Mouse (Mus musculus) midbrain, embryonic 13.5 days (tissue): ENCODE data around the gene Gata3. TPM values are rescaled to one million over a fixed set of nuclear protein-coding genes. Genes with fewer than 3 reads are reported as not detected.

Experiments
- ATAC-seq: fragments of 200-750 bp; cut with Nextera tagmentation; 2 replicates; pipeline ENCODE4 v1.8.0; 2017; ENCODE audit warnings: mild to moderate bottlenecking, moderate TSS enrichment, moderate library complexity
- H3K27ac ChIP-seq: fragments of 300-500 bp; sonication (generic); 2 replicates; pipeline ENCODE4 v1.5.1; 2015; ENCODE audit warnings: inconsistent platforms, mild to moderate bottlenecking, moderate library complexity
- H3K27me3 ChIP-seq: fragments of 300-500 bp; sonication (generic); 2 replicates; pipeline ENCODE4 v1.6.1; 2015; ENCODE audit warnings: mild to moderate bottlenecking, inconsistent platforms
- H3K36me3 ChIP-seq: fragments of 300-500 bp; sonication (generic); 2 replicates; pipeline ENCODE4 v1.6.1; 2015; ENCODE audit warnings: mild to moderate bottlenecking, inconsistent platforms
- H3K4me1 ChIP-seq: fragments of 300-500 bp; sonication (generic); replicated peaks from 2 replicates; pipeline ENCODE4 v1.6.1; 2015; ENCODE audit warnings: inconsistent platforms
- H3K4me2 ChIP-seq: fragments of 300-500 bp; sonication (generic); replicated peaks from 2 replicates; pipeline ENCODE4 v1.6.1; 2015; ENCODE audit warnings: moderate library complexity, mild to moderate bottlenecking, inconsistent platforms
- H3K4me3 ChIP-seq: fragments of 300-500 bp; sonication (generic); replicated peaks from 2 replicates; pipeline ENCODE4 v1.5.1; 2015; ENCODE audit warnings: mild to moderate bottlenecking, inconsistent platforms
- H3K9ac ChIP-seq: fragments of 300-500 bp; sonication (generic); replicated peaks from 2 replicates; pipeline ENCODE4 v1.6.1; 2015; ENCODE audit warnings: mild to moderate bottlenecking, inconsistent platforms
- H3K9me3 ChIP-seq: fragments of 300-500 bp; sonication (generic); 2 replicates; pipeline ENCODE4 v1.6.1; 2016; ENCODE audit warnings: mild to moderate bottlenecking, inconsistent platforms
- WGBS: fragments of 180-500 bp; shearing (Covaris S2); methylation state at CpG from one replicate; pipeline ENCODE4 v1.1.7; 2015; 5-methylcytosine and 5-hydroxymethylcytosine counted together
- polyA plus RNA-seq: library from polyadenylated mRNA; unstranded; fragments of >200 nt; fragmentation: Nextera tagmentation; extraction: Ambion mirVana; gene quantifications from 2 replicates; pipeline ENCODE4 v1.2.1, GENCODE M21; 2015

Gata3 gene
- polyA plus RNA-seq, 1 experiment from 2014 or later: 119 TPM

DNA sequence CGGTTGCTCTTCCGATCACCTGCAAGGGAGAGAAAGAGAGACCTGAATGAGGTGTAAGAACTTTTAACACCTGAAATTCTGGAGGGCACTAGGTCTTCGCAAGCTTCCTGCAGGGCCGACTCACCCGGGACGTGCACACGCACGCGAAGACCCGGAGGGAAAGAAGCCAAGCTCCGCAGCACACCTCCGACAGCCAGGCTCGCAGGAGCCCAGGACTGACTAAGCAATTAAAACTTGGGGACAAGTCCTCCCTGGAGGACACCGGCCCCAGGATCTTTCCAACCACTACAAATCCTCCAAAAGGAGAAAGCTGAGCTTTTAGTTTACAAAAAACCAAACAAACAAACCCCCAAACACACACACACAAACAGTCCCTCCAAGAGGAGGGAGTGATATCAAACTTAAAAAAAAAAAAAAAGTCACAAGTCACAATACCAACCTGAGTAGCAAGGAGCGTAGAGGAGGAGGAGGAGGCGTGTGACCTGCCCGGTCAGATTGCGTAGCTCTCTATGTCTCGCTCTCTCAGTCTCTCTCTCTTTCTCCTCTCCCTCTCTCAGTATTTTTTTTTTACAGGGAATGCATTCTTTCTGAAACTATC is 11.8 kb downstream of the Gata3 start:
- no peaks in the 10 kb centered on the region; the same call in 1 of the 2 replicates for H3K36me3 ChIP-seq
- no peaks in the 10 kb centered on the region for H3K9me3 ChIP-seq
- whole genome bisulfite sequencing: under 1% methylated on average over 18 of the region's 19 CpGs
- peak overlapping the region; percentile 86 for H3K27ac ChIP-seq
- peak overlapping the region; percentile 80 for H3K9ac ChIP-seq
- peak overlapping the region; percentile 68 for H3K4me2 ChIP-seq
- H3K27me3 ChIP-seq: peaks cover 95% of the 10 kb centered on the region
- H3K4me3 ChIP-seq: peak overlapping the region; percentile 48
- no peak for ATAC-seq
- H3K4me1 ChIP-seq: peaks cover 42% of the 10 kb centered on the region

DNA sequence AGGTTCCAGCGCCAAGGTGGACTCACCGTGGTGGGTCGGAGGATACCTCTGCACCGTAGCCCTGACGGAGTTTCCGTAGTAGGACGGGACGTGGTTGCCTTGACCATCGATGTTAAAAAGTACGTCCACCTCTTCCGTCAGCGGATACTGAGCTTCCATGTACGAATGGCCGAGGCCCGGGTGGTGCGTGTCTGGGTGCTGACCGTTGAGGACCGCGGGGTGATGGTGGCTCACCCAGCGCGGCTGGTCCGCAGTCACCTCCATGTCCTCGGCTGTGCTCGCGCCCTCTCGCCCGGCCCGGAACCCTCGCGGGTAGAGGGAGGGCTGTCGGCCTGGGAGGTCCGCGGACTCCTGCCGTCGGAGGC is 12.5 kb downstream of the Gata3 start:
- H3K27ac ChIP-seq: peak overlapping the region; percentile 86
- no peak for ATAC-seq
- under 1% methylated on average over 35 of the region's 35 CpGs for WGBS
- no peaks in the 10 kb centered on the region for H3K9me3 ChIP-seq
- H3K4me1 ChIP-seq: peaks cover 44% of the 10 kb centered on the region
- H3K27me3 ChIP-seq: peaks cover 99% of the 10 kb centered on the region
- H3K36me3 ChIP-seq: no peaks in the 10 kb centered on the region; the same call in 1 of the 2 replicates
- peak overlapping the region; percentile 68 for H3K4me2 ChIP-seq
- H3K4me3 ChIP-seq: peak overlapping the region; percentile 48
- H3K9ac ChIP-seq: peak overlapping the region; percentile 80

DNA sequence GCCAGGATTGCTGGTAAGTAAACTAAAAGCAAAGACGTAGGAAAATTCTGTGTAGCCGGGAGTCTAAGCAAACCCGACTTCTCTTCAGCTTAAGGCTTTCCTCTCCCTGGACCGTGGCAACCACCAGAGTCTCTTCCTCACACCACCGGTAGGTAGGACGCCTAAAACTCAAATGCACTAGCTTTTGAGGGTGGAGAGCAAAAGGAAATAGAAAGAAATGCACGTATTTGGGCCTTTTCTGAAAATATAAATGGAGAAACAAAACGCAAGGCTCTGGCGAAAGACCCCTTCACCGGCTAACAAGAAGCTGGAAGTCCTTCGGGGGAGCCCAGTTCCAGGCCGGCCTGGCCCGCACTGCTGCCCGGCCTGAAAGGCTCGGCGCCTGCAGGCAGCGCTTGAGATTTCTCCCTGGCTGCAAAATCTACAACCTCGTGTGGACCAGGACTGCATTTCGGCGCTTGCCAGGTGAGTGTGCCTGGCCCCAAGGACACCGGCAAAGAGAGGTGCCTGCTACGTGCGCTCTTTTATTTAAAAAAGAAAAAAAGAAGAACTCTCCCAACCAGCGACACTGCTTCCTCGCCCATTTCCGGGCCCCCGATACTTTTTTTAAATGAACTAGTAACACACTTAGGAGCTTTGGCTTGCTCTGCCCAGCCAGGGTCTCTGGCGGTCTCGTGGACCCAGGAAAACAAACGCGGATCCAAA is 13.1 kb downstream of the Gata3 start:
- no peaks in the 10 kb centered on the region; the same call in 1 of the 2 replicates for H3K36me3 ChIP-seq
- H3K9me3 ChIP-seq: no peaks in the 10 kb centered on the region
- peaks cover 99% of the 10 kb centered on the region for H3K27me3 ChIP-seq
- H3K9ac ChIP-seq: peak overlapping the region; percentile 80
- H3K4me1 ChIP-seq: peaks cover 43% of the 10 kb centered on the region
- H3K27ac ChIP-seq: peak overlapping the region; percentile 86
- no peak for ATAC-seq
- peak overlapping the region; percentile 68 for H3K4me2 ChIP-seq
- H3K4me3 ChIP-seq: peak overlapping the region; percentile 48
- WGBS: 1% methylated on average over 31 of the region's 31 CpGs

GRCm38 (mm10) chr2:9875676-9876357 is 14.0 kb downstream of the Gata3 start:
- Histone ChIP-seq H3K4me3 (peak overlapping the region; percentile 48), H3K9me3 (no peaks in the 10 kb centered on the region)

DNA sequence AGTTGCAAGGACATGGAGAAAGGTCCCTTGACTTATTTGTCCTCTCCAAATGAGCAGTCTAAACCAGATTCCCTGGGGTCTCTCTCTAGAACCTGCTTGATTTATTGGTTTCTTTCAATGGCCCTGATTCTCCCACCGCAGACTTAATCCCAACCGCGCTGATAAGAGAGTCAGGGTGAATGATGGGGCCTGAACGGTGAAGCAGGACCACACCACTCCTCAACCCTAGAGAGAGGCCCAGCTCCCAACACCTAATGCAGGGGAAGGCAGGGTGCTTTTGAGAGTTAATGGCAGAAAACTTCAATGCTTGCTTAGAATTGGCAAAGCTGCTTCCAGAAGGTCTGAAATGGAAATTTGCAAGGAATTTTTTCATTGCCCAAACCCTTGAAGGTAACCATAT is 14.6 kb downstream of the Gata3 start:
- H3K4me2 ChIP-seq: peak overlapping the region; percentile 68
- peaks cover 40% of the 10 kb centered on the region for H3K4me1 ChIP-seq
- peak overlapping the region; percentile 48 for H3K4me3 ChIP-seq
- 5% methylated on average over 4 of the region's 4 CpGs for WGBS
- peaks cover 99% of the 10 kb centered on the region for H3K27me3 ChIP-seq
- ATAC-seq: no peak
- H3K9me3 ChIP-seq: no peaks in the 10 kb centered on the region
- H3K36me3 ChIP-seq: no peaks in the 10 kb centered on the region; the same call in 1 of the 2 replicates
- peak overlapping the region; percentile 80 for H3K9ac ChIP-seq
- peak overlapping the region; percentile 86 for H3K27ac ChIP-seq

More at GRCm38 (mm10) chr2:9875676-9876357, 14.0 kb downstream of the Gata3 start:
- 6% methylated on average over 12 of the region's 12 CpGs for WGBS
- H3K4me1 ChIP-seq: peaks cover 38% of the 10 kb centered on the region
- H3K9ac ChIP-seq: peak overlapping the region; percentile 80
- peaks cover 99% of the 10 kb centered on the region for H3K27me3 ChIP-seq
- peak overlapping the region; percentile 68 for H3K4me2 ChIP-seq
- ATAC-seq: no peak
- H3K36me3 ChIP-seq: no peaks in the 10 kb centered on the region; the same call in 1 of the 2 replicates
- peak overlapping the region; percentile 86 for H3K27ac ChIP-seq

- WGBS: 2% methylated on average over 39 of the region's 39 CpGs
- Histone ChIP-seq H3K4me1 (peaks cover 36% of the 10 kb centered on the region), H3K36me3 (no peaks in the 10 kb centered on the region; the same call in 1 of the 2 replicates), H3K9me3 (no peaks in the 10 kb centered on the region), H3K9ac (peak overlapping the region; percentile 80), H3K4me2 (peak overlapping the region; percentile 68), H3K27ac (peak overlapping the region; percentile 86), H3K4me3 (peak overlapping the region; percentile 48), H3K27me3 (peaks cover 99% of the 10 kb centered on the region)
- ATAC-seq: no peak
Observed at GRCm38 (mm10) chr2:9874467-9875219, 15.2 kb downstream of the Gata3 start.

- H3K9me3 ChIP-seq: no peaks in the 10 kb centered on the region
- no peaks in the 10 kb centered on the region; the same call in 1 of the 2 replicates for H3K36me3 ChIP-seq
- H3K4me3 ChIP-seq: peak overlapping the region; percentile 48
- H3K9ac ChIP-seq: peak overlapping the region; percentile 80
- 13% methylated on average over 2 of the region's 2 CpGs for WGBS
- H3K27me3 ChIP-seq: peaks cover 100% of the 10 kb centered on the region
- H3K4me1 ChIP-seq: peaks cover 30% of the 10 kb centered on the region
- peak overlapping the region; percentile 68 for H3K4me2 ChIP-seq
- ATAC-seq: no peak
- H3K27ac ChIP-seq: peak overlapping the region; percentile 86
Observed at GRCm38 (mm10) chr2:9873757-9874156, 16.1 kb downstream of the Gata3 start.

DNA sequence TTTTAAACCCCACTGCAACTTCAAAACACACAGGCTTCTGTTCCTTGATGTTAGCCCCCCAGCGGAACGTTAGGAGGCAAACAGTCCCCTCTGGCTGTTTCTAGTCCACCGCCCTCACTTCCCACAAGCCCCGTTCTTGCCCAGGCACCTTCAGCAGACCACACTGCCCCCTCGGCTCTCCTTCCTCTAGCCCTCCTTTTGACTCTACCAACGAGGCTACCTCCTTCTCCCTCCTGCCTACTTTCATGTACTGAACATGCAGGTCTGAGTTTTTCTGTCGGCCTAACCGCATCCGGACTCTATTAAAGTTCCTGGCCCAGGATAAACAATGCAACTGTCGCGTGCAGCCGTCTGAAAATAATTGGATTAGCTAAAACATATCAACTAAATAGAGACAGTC is 17.2 kb downstream of the Gata3 start:
- Histone ChIP-seq H3K36me3 (no peaks in the 10 kb centered on the region; the same call in 1 of the 2 replicates), H3K4me1 (peaks cover 23% of the 10 kb centered on the region), H3K9me3 (no peaks in the 10 kb centered on the region), H3K4me3 (peak overlapping the region; percentile 48), H3K9ac (peak overlapping the region; percentile 80), H3K27me3 (peaks cover 92% of the 10 kb centered on the region), H3K4me2 (peak overlapping the region; percentile 68), H3K27ac (peak overlapping the region; percentile 86)
- 2% methylated on average over 12 of the region's 12 CpGs for WGBS
- ATAC-seq: no peak

GRCm38 (mm10) chr2:9871798-9872197 is 18.0 kb downstream of the Gata3 start:
- Histone ChIP-seq H3K4me1 (peaks cover 18% of the 10 kb centered on the region), H3K9ac (peak overlapping the region; percentile 59), H3K36me3 (no peaks in the 10 kb centered on the region; the same call in 1 of the 2 replicates), H3K27me3 (peaks cover 86% of the 10 kb centered on the region), H3K4me2 (peak overlapping the region; percentile 68), H3K27ac (peak overlapping the region; percentile 86), H3K9me3 (no peaks in the 10 kb centered on the region), H3K4me3 (peak overlapping the region; percentile 48)
- ATAC-seq: no peak
- 15% methylated on average over 6 of the region's 6 CpGs for WGBS

GRCm38 (mm10) chr2:9871141-9871716 is 18.6 kb downstream of the Gata3 start:
- Histone ChIP-seq H3K27me3 (peaks cover 81% of the 10 kb centered on the region), H3K4me2 (peak overlapping the region; percentile 68), H3K9me3 (no peaks in the 10 kb centered on the region), H3K9ac (peak overlapping the region; percentile 59), H3K4me3 (peak overlapping the region; percentile 48), H3K27ac (peak overlapping the region; percentile 86), H3K36me3 (no peaks in the 10 kb centered on the region; the same call in 1 of the 2 replicates), H3K4me1 (peaks cover 18% of the 10 kb centered on the region)
- 21% methylated on average over 4 of the region's 4 CpGs for WGBS
- ATAC-seq: peak; percentile 51; the same call in 1 of the 2 replicates
